Mouse (Mus musculus): ENCODE data around the gene Ints6. TPM values are rescaled to one million over a fixed set of nuclear protein-coding genes. Genes with fewer than 3 reads are reported as not detected.
A peak's percentile ranks its signal among the peaks of the same experiment; 100 is the strongest.
"Not testable (repeated sequence)": the region's sequence is repeated elsewhere in the genome, so short reads cannot be mapped to it uniquely, and the experiment has no call there.

Ints6 gene
- polyA plus RNA-seq, 1 experiment from 2014 or later, result 6.7 TPM

GRCm38 (mm10) chr14:62650376-62650775, 110.6 kb downstream of the Ints6 start:
- Histone ChIP-seq H3K4me3 (ENCODE audit: low read depth, low read length) (no peak overlapping the region), H3K9ac (ENCODE audit: low read length) (no peak overlapping the region), H3K4me1 (replicated peaks; ENCODE audit: control insufficient read depth, insufficient read depth) (no peaks in the 10 kb centered on the region), H3K4me2 (replicated peaks; ENCODE audit: low read depth) (no peak overlapping the region), H3K27ac (replicated peaks) (no peak overlapping the region), H3K9me3 (ENCODE audit: control insufficient read depth, low read length) (no peaks in the 10 kb centered on the region), H3K36me3 (ENCODE audit: control insufficient read depth, insufficient read depth, low read length) (no peaks in the 10 kb centered on the region), H3K27me3 (ENCODE audit: control insufficient read depth, insufficient read depth, low read length) (no peaks in the 10 kb centered on the region)
- WGBS, result 63% methylated on average over 3 of the region's 3 CpGs
- ATAC-seq (ENCODE audit: low FRiP score, low TSS enrichment) (no peak), DNase-seq (ENCODE audit: low spot score) (no peak)
- no peak for TF ChIP-seq EP300 (optimal IDR thresholded peaks at IDR 0.05)
- no peak for TF ChIP-seq CTCF (IDR thresholded peaks at IDR 0.05; ENCODE audit: low read depth)

GRCm38 (mm10) chr14:62648405-62648804, 112.6 kb downstream of the Ints6 start:
- Histone ChIP-seq H3K27me3 (ENCODE audit: control insufficient read depth, insufficient read depth, low read length) (no peaks in the 10 kb centered on the region), H3K27ac (replicated peaks) (no peak overlapping the region), H3K36me3 (ENCODE audit: control insufficient read depth, insufficient read depth, low read length) (no peaks in the 10 kb centered on the region), H3K9ac (ENCODE audit: low read length) (no peak overlapping the region), H3K4me1 (replicated peaks; ENCODE audit: control insufficient read depth, insufficient read depth) (no peaks in the 10 kb centered on the region), H3K4me3 (ENCODE audit: low read depth, low read length) (no peak overlapping the region), H3K9me3 (ENCODE audit: control insufficient read depth, low read length) (no peaks in the 10 kb centered on the region), H3K4me2 (replicated peaks; ENCODE audit: low read depth) (no peak overlapping the region)
- TF ChIP-seq EP300 (optimal IDR thresholded peaks at IDR 0.05), result no peak
- DNase-seq (ENCODE audit: low spot score) (no peak), ATAC-seq (ENCODE audit: low FRiP score, low TSS enrichment) (no peak)
- 85% methylated on average over 6 of the region's 6 CpGs for WGBS

- H3K9ac ChIP-seq (ENCODE audit: low read length); H3K27me3 ChIP-seq (ENCODE audit: control insufficient read depth, insufficient read depth, low read length); ATAC-seq (ENCODE audit: low FRiP score, low TSS enrichment); H3K4me1 ChIP-seq (replicated peaks; ENCODE audit: control insufficient read depth, insufficient read depth); H3K27ac ChIP-seq (replicated peaks); H3K4me3 ChIP-seq (ENCODE audit: low read depth, low read length); H3K36me3 ChIP-seq (ENCODE audit: control insufficient read depth, insufficient read depth, low read length); H3K4me2 ChIP-seq (replicated peaks; ENCODE audit: low read depth); H3K9me3 ChIP-seq (ENCODE audit: control insufficient read depth, low read length); DNase-seq (ENCODE audit: low spot score): not testable (repeated sequence)
- 70% methylated on average over 6 of the region's 7 CpGs for WGBS
These were observed 118.6 kb downstream of the Ints6 start for GRCm38 (mm10) chr14:62642368-62642767.

- TF ChIP-seq CTCF (IDR thresholded peaks at IDR 0.05; ENCODE audit: low read depth) (no peak), EP300 (optimal IDR thresholded peaks at IDR 0.05) (no peak)
- Histone ChIP-seq H3K9ac (ENCODE audit: low read length) (no peak overlapping the region), H3K4me2 (replicated peaks; ENCODE audit: low read depth) (no peak overlapping the region), H3K27ac (replicated peaks) (no peak overlapping the region), H3K4me1 (replicated peaks; ENCODE audit: control insufficient read depth, insufficient read depth) (no peaks in the 10 kb centered on the region), H3K36me3 (ENCODE audit: control insufficient read depth, insufficient read depth, low read length) (no peaks in the 10 kb centered on the region), H3K27me3 (ENCODE audit: control insufficient read depth, insufficient read depth, low read length) (no peaks in the 10 kb centered on the region), H3K4me3 (ENCODE audit: low read depth, low read length) (no peak overlapping the region), H3K9me3 (ENCODE audit: control insufficient read depth, low read length) (no peaks in the 10 kb centered on the region)
- ATAC-seq (ENCODE audit: low FRiP score, low TSS enrichment) (no peak), DNase-seq (ENCODE audit: low spot score) (no peak)
- 66% methylated on average over 4 of the region's 4 CpGs for WGBS
These were observed 120.6 kb downstream of the Ints6 start for GRCm38 (mm10) chr14:62640396-62640795.

GRCm38 (mm10) chr14:62639551-62639950, 121.4 kb downstream of the Ints6 start:
- no peaks in the 10 kb centered on the region for H3K9me3 ChIP-seq (ENCODE audit: control insufficient read depth, low read length)
- no peak overlapping the region for H3K4me3 ChIP-seq (ENCODE audit: low read depth, low read length)
- no peaks in the 10 kb centered on the region for H3K36me3 ChIP-seq (ENCODE audit: control insufficient read depth, insufficient read depth, low read length)
- no peak overlapping the region for H3K4me2 ChIP-seq (replicated peaks; ENCODE audit: low read depth)
- ATAC-seq (ENCODE audit: low FRiP score, low TSS enrichment) (no peak), DNase-seq (ENCODE audit: low spot score) (no peak)
- no peak overlapping the region for H3K9ac ChIP-seq (ENCODE audit: low read length)
- no peak overlapping the region for H3K27ac ChIP-seq (replicated peaks)
- H3K27me3 ChIP-seq (ENCODE audit: control insufficient read depth, insufficient read depth, low read length), result no peaks in the 10 kb centered on the region
- WGBS, result 86% methylated on average over 5 of the region's 5 CpGs
- no peak for TF ChIP-seq EP300 (optimal IDR thresholded peaks at IDR 0.05)
- no peak for TF ChIP-seq CTCF (IDR thresholded peaks at IDR 0.05; ENCODE audit: low read depth)
- no peaks in the 10 kb centered on the region for H3K4me1 ChIP-seq (replicated peaks; ENCODE audit: control insufficient read depth, insufficient read depth)

- H3K4me3 ChIP-seq (ENCODE audit: low read depth, low read length), result no peak overlapping the region
- H3K9ac ChIP-seq (ENCODE audit: low read length), result no peak overlapping the region
- WGBS, result 62% methylated on average over 6 of the region's 6 CpGs
- no peak overlapping the region for H3K27ac ChIP-seq (replicated peaks)
- H3K4me2 ChIP-seq (replicated peaks; ENCODE audit: low read depth), result no peak overlapping the region
- ATAC-seq (ENCODE audit: low FRiP score, low TSS enrichment) (no peak), DNase-seq (ENCODE audit: low spot score) (no peak)
- no peaks in the 10 kb centered on the region for H3K4me1 ChIP-seq (replicated peaks; ENCODE audit: control insufficient read depth, insufficient read depth)
- H3K36me3 ChIP-seq (ENCODE audit: control insufficient read depth, insufficient read depth, low read length), result no peaks in the 10 kb centered on the region
- no peaks in the 10 kb centered on the region for H3K9me3 ChIP-seq (ENCODE audit: control insufficient read depth, low read length)
- TF ChIP-seq EP300 (optimal IDR thresholded peaks at IDR 0.05) (no peak), CTCF (IDR thresholded peaks at IDR 0.05; ENCODE audit: low read depth) (peak; percentile 63)
- H3K27me3 ChIP-seq (ENCODE audit: control insufficient read depth, insufficient read depth, low read length), result no peaks in the 10 kb centered on the region
These were observed 121.9 kb downstream of the Ints6 start for GRCm38 (mm10) chr14:62639111-62639510.

All from stomach, postnatal 0 days (tissue).